ENCODE assay signal across 19 mouse cellular contexts in the genomic region with DNA sequence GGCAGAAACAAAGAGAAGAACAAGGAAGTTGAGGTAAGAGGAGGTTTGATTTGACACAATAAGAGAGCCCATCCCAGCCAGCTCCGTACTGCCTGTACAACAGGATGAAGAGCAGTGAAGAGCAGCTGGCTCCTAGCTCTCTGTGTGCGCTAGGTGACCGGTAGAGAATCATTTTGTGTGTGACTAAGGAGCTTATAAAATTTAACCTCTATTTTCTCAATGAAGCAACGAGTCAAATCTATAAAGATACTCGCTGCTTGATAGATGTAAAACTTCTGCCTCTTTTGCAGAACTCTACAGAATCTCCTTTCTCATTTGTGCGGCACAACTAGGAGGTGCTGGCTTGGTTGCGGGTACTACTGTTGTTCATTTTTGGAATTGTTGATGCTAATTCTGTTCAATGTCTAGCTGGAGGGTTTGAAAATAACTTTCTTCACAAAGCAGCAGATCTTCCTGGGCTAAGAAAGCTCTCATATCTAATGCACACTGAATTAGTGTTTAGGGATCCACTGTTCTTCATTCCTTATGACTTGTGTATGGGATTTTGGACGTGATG.
DNase-seq lines count a peak whose midpoint lies in the region; ATAC-seq and TF ChIP-seq lines count a peak whose summit lies in the region.
"Had no signal": no experiment of that assay in that cellular context is flagged by ENCODE, and none has a peak within 500 bp of the region (broad histone marks: within the 10 kb centered on the region; RNA-seq: fewer than 3 reads in every experiment).

No protein-coding gene starts in this region.

- no peaks in the 10 kb centered on the region for H3K9me3 ChIP-seq in forebrain, embryonic 12.5 days
- H3K9me3 ChIP-seq in forebrain, postnatal 0 days (ENCODE audit: low read length): no peaks in the 10 kb centered on the region
- no peaks in the 10 kb centered on the region for H3K9me3 ChIP-seq in hindbrain, postnatal 0 days (ENCODE audit: low read length)
- no peaks in the 10 kb centered on the region for H3K9me3 ChIP-seq in midbrain, postnatal 0 days (ENCODE audit: low read length)
- H3K9me3 ChIP-seq: embryonic facial prominence, embryonic 12.5 days had no signal

- H3K9ac ChIP-seq in forebrain, embryonic 12.5 days: no peak overlapping the region
- H3K9ac ChIP-seq in forebrain, postnatal 0 days: no peak overlapping the region
- H3K9ac ChIP-seq in hindbrain, postnatal 0 days (replicated peaks; ENCODE audit: low read length): no peak overlapping the region
- no peak overlapping the region for H3K9ac ChIP-seq in midbrain, postnatal 0 days (replicated peaks; ENCODE audit: low read length, poor library complexity, severe bottlenecking)
- H3K9ac ChIP-seq: embryonic facial prominence, embryonic 12.5 days; liver, postnatal 0 days had no signal

- 0 out of 2 replicates have a peak overlapping the region, but pooled peaks have one; percentile 19 for H3K27ac ChIP-seq in forebrain, embryonic 12.5 days
- H3K27ac ChIP-seq in forebrain, postnatal 0 days (ENCODE audit: low read depth, low read length): no peak overlapping the region
- no peak overlapping the region for H3K27ac ChIP-seq in hindbrain, postnatal 0 days
- H3K27ac ChIP-seq in midbrain, postnatal 0 days (ENCODE audit: low read depth, low read length): peak overlapping the region; percentile 7; the same call in 1 of the 2 replicates
- H3K27ac ChIP-seq: embryonic facial prominence, embryonic 12.5 days; gastrocnemius, adult 2 months; heart, adult 2 months had no signal

- no peak for DNase-seq in forebrain, postnatal 0 days
- no peak for DNase-seq in hindbrain, postnatal 0 days (ENCODE audit: low spot score)
- DNase-seq in midbrain, postnatal 0 days (ENCODE audit: low spot score): peak; percentile 39
- no peak for DNase-seq in adrenal gland, postnatal 14 days
- no peak for DNase-seq in right cerebral cortex, postnatal 14 days
- DNase-seq in gastrocnemius, postnatal 36 days: no peak
- DNase-seq: adrenal gland, postnatal 36 days; cerebellum, adult 8-10 months; gastrocnemius, adult 2 months; heart, adult 2 months; kidney, adult 8-10 months; kidney, postnatal 25 days; layer of hippocampus, adult 9-11 months; liver; liver, postnatal 0 days; lung, postnatal 36 days; thymus, adult 18-20 months had no signal

- peak overlapping the region; percentile 42 for H3K4me2 ChIP-seq in forebrain, embryonic 12.5 days
- peak overlapping the region; percentile 20; the same call in 1 of the 2 replicates for H3K4me2 ChIP-seq in forebrain, postnatal 0 days (ENCODE audit: low read depth)
- H3K4me2 ChIP-seq in hindbrain, postnatal 0 days (ENCODE audit: low read depth, low read length): peak overlapping the region; percentile 43
- H3K4me2 ChIP-seq in midbrain, postnatal 0 days (ENCODE audit: low read depth, low read length, poor library complexity, severe bottlenecking): no peak overlapping the region; the same call in none of the 2 replicates
- H3K4me2 ChIP-seq: embryonic facial prominence, embryonic 12.5 days had no signal

- H3K4me3 ChIP-seq in forebrain, embryonic 12.5 days (replicated peaks): no peak overlapping the region
- H3K4me3 ChIP-seq in forebrain, postnatal 0 days (ENCODE audit: low read depth, low read length): no peak overlapping the region
- no peak overlapping the region; the same call in 1 of the 2 replicates for H3K4me3 ChIP-seq in hindbrain, postnatal 0 days (ENCODE audit: low read length)
- no peak overlapping the region for H3K4me3 ChIP-seq in midbrain, postnatal 0 days (ENCODE audit: low read depth, low read length)
- H3K4me3 ChIP-seq: embryonic facial prominence, embryonic 12.5 days; gastrocnemius, adult 2 months; heart, adult 2 months had no signal

- H3K4me1 ChIP-seq in forebrain, embryonic 12.5 days: peaks cover 19% of the 10 kb centered on the region
- H3K4me1 ChIP-seq in forebrain, postnatal 0 days (ENCODE audit: insufficient read depth): peaks cover 6% of the 10 kb centered on the region
- H3K4me1 ChIP-seq in hindbrain, postnatal 0 days (ENCODE audit: insufficient read depth, low read length): no peaks in the 10 kb centered on the region
- H3K4me1 ChIP-seq in midbrain, postnatal 0 days (ENCODE audit: insufficient read depth, low read length): peaks cover 6% of the 10 kb centered on the region; the same call in 1 of the 2 replicates
- H3K4me1 ChIP-seq: embryonic facial prominence, embryonic 12.5 days had no signal

- no peak for TF ChIP-seq CTCF in forebrain, postnatal 0 days (IDR thresholded peaks at IDR 0.05; ENCODE audit: low read depth)
- no peak for TF ChIP-seq CTCF in hindbrain, postnatal 0 days (IDR thresholded peaks at IDR 0.05; ENCODE audit: low read depth)
- TF ChIP-seq CTCF in midbrain, postnatal 0 days (IDR thresholded peaks at IDR 0.05): no peak

- ATAC-seq in forebrain, embryonic 12.5 days (ENCODE audit: low FRiP score): peak; percentile 59; the same call in 1 of the 2 replicates
- no peak for ATAC-seq in forebrain, postnatal 0 days
- ATAC-seq in hindbrain, postnatal 0 days: peak; percentile 50
- peak; percentile 34; the same call in 1 of the 2 replicates for ATAC-seq in midbrain, postnatal 0 days (ENCODE audit: low FRiP score)
- ATAC-seq: liver, postnatal 0 days had no signal

- no peaks in the 10 kb centered on the region for H3K27me3 ChIP-seq in forebrain, embryonic 12.5 days
- H3K27me3 ChIP-seq in forebrain, postnatal 0 days (ENCODE audit: insufficient read depth, low read length): no peaks in the 10 kb centered on the region
- no peaks in the 10 kb centered on the region for H3K27me3 ChIP-seq in hindbrain, postnatal 0 days (ENCODE audit: insufficient read depth, low read length)
- no peaks in the 10 kb centered on the region for H3K27me3 ChIP-seq in midbrain, postnatal 0 days (ENCODE audit: insufficient read depth, low read length)
- H3K27me3 ChIP-seq: embryonic facial prominence, embryonic 12.5 days had no signal

- WGBS in forebrain, embryonic 12.5 days: 41% methylated on average over 8 of the region's 8 CpGs
- WGBS in forebrain, postnatal 0 days: 43% methylated on average over 8 of the region's 8 CpGs
- WGBS in hindbrain, postnatal 0 days: 44% methylated on average over 8 of the region's 8 CpGs
- 24% methylated on average over 8 of the region's 8 CpGs for WGBS in midbrain, postnatal 0 days

- intact Hi-C loops in gastrocnemius, postnatal 36 days (cut with DNase I): no loop called here

- no peaks in the 10 kb centered on the region for H3K36me3 ChIP-seq in forebrain, embryonic 12.5 days (replicated peaks)
- no peaks in the 10 kb centered on the region for H3K36me3 ChIP-seq in forebrain, postnatal 0 days (ENCODE audit: insufficient read depth)
- no peaks in the 10 kb centered on the region for H3K36me3 ChIP-seq in hindbrain, postnatal 0 days (ENCODE audit: insufficient read depth, low read length)
- H3K36me3 ChIP-seq in midbrain, postnatal 0 days (ENCODE audit: insufficient read depth, low read length): no peaks in the 10 kb centered on the region
- H3K36me3 ChIP-seq: embryonic facial prominence, embryonic 12.5 days had no signal

Comparison
In these comparisons a context has a peak if more than half of its experiments do, and no peak if none do; other contexts are left out.
1. H3K27ac ChIP-seq: peak in forebrain, embryonic 12.5 days (single experiment) and midbrain, postnatal 0 days (single experiment); none in forebrain, postnatal 0 days (single experiment) and hindbrain, postnatal 0 days (single experiment).